Mouse (Mus musculus) kidney, embryonic 15.5 days (tissue): ENCODE measurements around the gene 4921517D22Rik. TPM values are rescaled to one million over a fixed set of nuclear protein-coding genes. Genes with fewer than 3 reads are reported as not detected.

Experiments
- ATAC-seq: fragments of 200-750 bp; cut with Nextera tagmentation; replicated peaks from 2 replicates; pipeline ENCODE4 v1.8.0; 2017; ENCODE audit warnings: moderate TSS enrichment; ENCODE audit not compliant: low FRiP score
- H3K27ac ChIP-seq: fragments of 300-500 bp; sonication (generic); 2 replicates; pipeline ENCODE4 v1.5.1; 2015; ENCODE audit warnings: mild to moderate bottlenecking, inconsistent platforms
- H3K27me3 ChIP-seq: fragments of 300-500 bp; sonication (generic); 2 replicates; pipeline ENCODE4 v1.6.1; 2015; ENCODE audit warnings: inconsistent platforms
- H3K36me3 ChIP-seq: fragments of 300-500 bp; sonication (generic); 2 replicates; pipeline ENCODE4 v1.6.1; 2015; ENCODE audit warnings: inconsistent platforms
- H3K4me1 ChIP-seq: fragments of 300-500 bp; sonication (generic); 2 replicates; pipeline ENCODE4 v1.6.1; 2015; ENCODE audit warnings: inconsistent platforms
- H3K4me2 ChIP-seq: fragments of 300-500 bp; sonication (generic); 2 replicates; pipeline ENCODE4 v1.6.1; 2015; ENCODE audit warnings: moderate library complexity, mild to moderate bottlenecking, inconsistent platforms
- H3K4me3 ChIP-seq: fragments of 300-500 bp; sonication (generic); replicated peaks from 2 replicates; pipeline ENCODE4 v1.5.1; 2015; ENCODE audit warnings: mild to moderate bottlenecking, inconsistent platforms
- H3K9ac ChIP-seq: fragments of 300-500 bp; sonication (generic); 2 replicates; pipeline ENCODE4 v1.6.1; 2015; ENCODE audit warnings: mild to moderate bottlenecking, inconsistent platforms
- H3K9me3 ChIP-seq: fragments of 300-500 bp; sonication (generic); replicated peaks from 2 replicates; pipeline ENCODE4 v1.6.1; 2016; ENCODE audit warnings: inconsistent platforms
- WGBS: fragments of 180-500 bp; shearing (Covaris S2); methylation state at CpG from one replicate; pipeline ENCODE4 v1.1.7; 2015; ENCODE audit warnings: mixed read lengths; 5-methylcytosine and 5-hydroxymethylcytosine counted together
- polyA plus RNA-seq: library from polyadenylated mRNA; unstranded; fragments of >200 nt; fragmentation: Nextera tagmentation; extraction: Ambion mirVana; gene quantifications from 2 replicates; pipeline ENCODE4 v1.2.1, GENCODE M21; 2015

4921517D22Rik gene
- polyA plus RNA-seq, 1 experiment from 2014 or later, result not detected

DNA sequence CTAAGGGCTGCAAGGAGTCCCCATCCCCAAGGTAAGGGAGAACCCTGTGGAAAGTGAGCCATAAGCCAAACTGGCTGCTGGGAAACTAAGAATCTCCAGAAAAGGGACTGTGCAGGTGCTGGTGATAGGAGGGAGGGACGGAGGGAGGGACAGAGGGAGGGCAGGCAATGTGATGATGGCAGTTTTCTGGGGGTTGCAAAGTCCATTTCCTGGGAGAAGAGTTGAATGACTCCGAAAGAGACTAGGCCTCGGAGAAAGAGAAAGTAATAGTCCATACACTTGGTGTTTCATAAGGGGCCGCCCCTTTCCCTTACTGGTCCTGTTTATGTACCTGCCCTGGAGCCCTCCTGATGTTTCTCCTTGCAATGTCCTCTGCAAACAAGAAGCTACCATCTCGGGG lies 39.4 kb downstream of the 4921517D22Rik start:
- Histone ChIP-seq H3K4me2 (no peak overlapping the region), H3K9ac (no peak overlapping the region), H3K27ac (no peak overlapping the region), H3K36me3 (peaks cover 5% of the 10 kb centered on the region), H3K4me1 (peaks cover 50% of the 10 kb centered on the region), H3K9me3 (no peaks in the 10 kb centered on the region), H3K4me3 (no peak overlapping the region), H3K27me3 (no peaks in the 10 kb centered on the region)
- no peak for ATAC-seq
- WGBS, result 90% methylated on average over 5 of the region's 5 CpGs

GRCm38 (mm10) chr13:59653136-59653535 lies 40.8 kb downstream of the 4921517D22Rik start:
- 36% methylated on average over 3 of the region's 3 CpGs for WGBS
- Histone ChIP-seq H3K9me3 (no peaks in the 10 kb centered on the region), H3K27ac (0 out of 2 replicates have a peak overlapping the region, but pooled peaks have one; percentile 7), H3K36me3 (peaks cover 10% of the 10 kb centered on the region), H3K4me1 (peaks cover 50% of the 10 kb centered on the region), H3K9ac (no peak overlapping the region), H3K27me3 (no peaks in the 10 kb centered on the region), H3K4me3 (no peak overlapping the region), H3K4me2 (no peak overlapping the region)
- ATAC-seq, result peak; percentile 61

DNA sequence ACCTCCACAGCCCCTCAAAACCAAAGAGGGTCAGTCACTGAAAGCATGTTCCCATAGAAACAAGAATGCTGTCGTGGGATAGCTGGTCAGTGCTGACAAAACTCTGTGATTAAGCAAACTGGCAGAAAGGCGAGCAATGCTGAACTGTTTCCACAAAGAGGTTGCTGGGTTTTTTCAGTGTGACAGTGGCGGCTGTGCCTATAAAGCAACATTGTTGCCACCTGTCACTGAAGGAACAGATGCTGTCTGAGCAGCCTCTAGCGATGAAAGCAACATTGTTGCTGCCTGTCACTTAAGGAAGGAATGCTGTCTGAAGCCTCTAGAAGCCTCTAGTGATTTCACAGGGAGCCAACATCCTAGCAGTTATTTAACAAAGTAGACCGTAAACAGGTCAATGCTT lies 41.3 kb downstream of the 4921517D22Rik start:
- Histone ChIP-seq H3K4me1 (peaks cover 50% of the 10 kb centered on the region), H3K36me3 (peaks cover 7% of the 10 kb centered on the region), H3K9me3 (no peaks in the 10 kb centered on the region), H3K4me2 (no peak overlapping the region), H3K27me3 (no peaks in the 10 kb centered on the region), H3K9ac (no peak overlapping the region), H3K4me3 (no peak overlapping the region), H3K27ac (no peak overlapping the region)
- whole genome bisulfite sequencing, result 35% methylated on average over 5 of the region's 5 CpGs
- no peak for ATAC-seq

DNA sequence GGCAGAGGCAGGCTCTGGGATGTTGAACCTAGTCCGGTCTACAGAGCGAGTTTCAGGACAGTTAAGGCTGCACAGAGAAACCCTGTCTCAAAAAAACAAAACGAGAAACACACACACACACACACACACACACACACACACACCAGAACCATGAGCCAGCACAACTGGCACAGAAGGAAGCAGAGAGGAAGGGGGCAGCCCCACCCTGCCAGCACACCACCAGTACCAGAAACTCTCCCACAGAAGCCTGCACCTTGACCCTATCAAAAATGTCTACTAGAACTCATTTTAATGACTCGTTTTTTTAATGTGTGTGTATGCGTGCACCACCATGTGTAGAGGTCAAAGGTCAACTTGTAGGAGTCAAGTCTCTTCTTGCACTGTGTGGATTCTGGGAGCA lies 44.1 kb downstream of the 4921517D22Rik start:
- no peak overlapping the region for H3K4me3 ChIP-seq
- H3K27ac ChIP-seq, result no peak overlapping the region
- H3K9ac ChIP-seq, result no peak overlapping the region
- ATAC-seq, result no peak
- 68% methylated on average over 5 of the region's 5 CpGs for WGBS
- peaks cover 11% of the 10 kb centered on the region for H3K36me3 ChIP-seq
- H3K9me3 ChIP-seq, result no peaks in the 10 kb centered on the region
- H3K4me2 ChIP-seq, result no peak overlapping the region
- H3K27me3 ChIP-seq, result no peaks in the 10 kb centered on the region
- peaks cover 61% of the 10 kb centered on the region for H3K4me1 ChIP-seq

- no peak overlapping the region for H3K4me2 ChIP-seq
- no peak for ATAC-seq
- no peak overlapping the region for H3K9ac ChIP-seq
- H3K27me3 ChIP-seq, result no peaks in the 10 kb centered on the region
- H3K4me1 ChIP-seq, result peaks cover 54% of the 10 kb centered on the region
- 92% methylated on average over 6 of the region's 6 CpGs for WGBS
- peaks cover 12% of the 10 kb centered on the region for H3K36me3 ChIP-seq
- H3K27ac ChIP-seq, result no peak overlapping the region
- no peaks in the 10 kb centered on the region for H3K9me3 ChIP-seq
- no peak overlapping the region for H3K4me3 ChIP-seq
These were observed 45.3 kb downstream of the 4921517D22Rik start for GRCm38 (mm10) chr13:59648598-59648997.

GRCm38 (mm10) chr13:59647484-59647883 lies 46.4 kb downstream of the 4921517D22Rik start:
- ATAC-seq, result no peak
- H3K9me3 ChIP-seq, result no peaks in the 10 kb centered on the region
- peaks cover 16% of the 10 kb centered on the region for H3K36me3 ChIP-seq
- H3K4me1 ChIP-seq, result peaks cover 42% of the 10 kb centered on the region
- H3K9ac ChIP-seq, result no peak overlapping the region
- H3K4me2 ChIP-seq, result no peak overlapping the region
- no peak overlapping the region for H3K4me3 ChIP-seq
- H3K27me3 ChIP-seq, result no peaks in the 10 kb centered on the region
- H3K27ac ChIP-seq, result peak overlapping the region; percentile 52; the same call in 1 of the 2 replicates
- WGBS, result 72% methylated on average over 6 of the region's 6 CpGs

- peaks cover 38% of the 10 kb centered on the region for H3K4me1 ChIP-seq
- peak; percentile 69 for ATAC-seq
- H3K9ac ChIP-seq, result no peak overlapping the region
- H3K9me3 ChIP-seq, result no peaks in the 10 kb centered on the region
- no peaks in the 10 kb centered on the region for H3K27me3 ChIP-seq
- no peak overlapping the region for H3K4me3 ChIP-seq
- peaks cover 19% of the 10 kb centered on the region for H3K36me3 ChIP-seq
- H3K27ac ChIP-seq, result peak overlapping the region; percentile 52
- WGBS, result 52% methylated on average over 11 of the region's 11 CpGs
- no peak overlapping the region for H3K4me2 ChIP-seq
These were observed 47.1 kb downstream of the 4921517D22Rik start for GRCm38 (mm10) chr13:59646674-59647244.

DNA sequence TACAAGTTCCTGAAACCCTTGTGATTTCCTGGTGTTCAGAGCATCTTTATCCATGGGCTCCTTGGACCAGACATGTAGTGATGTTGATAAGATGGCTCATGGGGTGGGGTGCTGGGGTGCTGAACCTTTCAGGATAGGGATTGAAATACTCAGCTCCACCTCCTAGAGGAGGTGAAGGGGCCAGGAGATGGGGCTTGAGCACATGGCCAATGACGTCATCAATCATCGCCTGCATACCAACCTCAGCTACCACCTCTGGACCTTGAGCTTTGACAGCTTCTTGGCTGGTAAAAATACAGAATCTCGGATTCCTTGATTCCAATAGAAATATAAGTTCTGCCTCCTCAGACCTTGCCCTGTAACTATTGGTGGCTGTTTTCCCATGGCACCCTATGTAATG lies 48.4 kb downstream of the 4921517D22Rik start:
- no peaks in the 10 kb centered on the region for H3K9me3 ChIP-seq
- H3K27ac ChIP-seq, result no peak overlapping the region
- WGBS, result 83% methylated on average over 3 of the region's 3 CpGs
- no peak for ATAC-seq
- H3K4me1 ChIP-seq, result peaks cover 27% of the 10 kb centered on the region
- H3K4me3 ChIP-seq, result no peak overlapping the region
- H3K36me3 ChIP-seq, result peaks cover 22% of the 10 kb centered on the region
- no peaks in the 10 kb centered on the region for H3K27me3 ChIP-seq
- no peak overlapping the region for H3K4me2 ChIP-seq
- no peak overlapping the region for H3K9ac ChIP-seq

GRCm38 (mm10) chr13:59642818-59643217 lies 51.1 kb downstream of the 4921517D22Rik start:
- Histone ChIP-seq H3K4me3 (no peak overlapping the region), H3K27ac (no peak overlapping the region), H3K9me3 (no peaks in the 10 kb centered on the region), H3K4me1 (peaks cover 21% of the 10 kb centered on the region), H3K4me2 (no peak overlapping the region), H3K27me3 (no peaks in the 10 kb centered on the region), H3K9ac (no peak overlapping the region), H3K36me3 (peaks cover 35% of the 10 kb centered on the region)
- WGBS, result 93% methylated on average over 2 of the region's 2 CpGs
- no peak for ATAC-seq

DNA sequence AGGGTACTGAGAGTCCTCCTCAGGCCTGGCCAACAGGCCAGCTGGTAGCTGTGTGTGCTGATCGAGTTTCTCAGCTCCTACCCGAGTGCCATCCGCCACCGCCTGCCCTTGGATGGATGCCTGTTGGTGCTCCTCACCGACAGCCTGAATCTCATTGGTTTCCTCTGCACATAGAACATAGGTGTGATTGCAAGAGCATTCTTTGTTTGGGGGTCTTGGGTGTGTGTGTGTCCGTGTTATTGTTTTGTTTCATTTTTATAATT lies 53.8 kb downstream of the 4921517D22Rik start:
- H3K4me3 ChIP-seq, result no peak overlapping the region
- no peak overlapping the region for H3K9ac ChIP-seq
- H3K4me2 ChIP-seq, result no peak overlapping the region
- H3K9me3 ChIP-seq, result no peaks in the 10 kb centered on the region
- H3K27me3 ChIP-seq, result no peaks in the 10 kb centered on the region
- ATAC-seq, result no peak
- peaks cover 59% of the 10 kb centered on the region for H3K36me3 ChIP-seq
- H3K27ac ChIP-seq, result no peak overlapping the region
- H3K4me1 ChIP-seq, result no peaks in the 10 kb centered on the region
- WGBS, result 79% methylated on average over 6 of the region's 6 CpGs

- Histone ChIP-seq H3K27me3 (no peaks in the 10 kb centered on the region), H3K9me3 (no peaks in the 10 kb centered on the region), H3K27ac (no peak overlapping the region), H3K4me3 (no peak overlapping the region), H3K9ac (no peak overlapping the region), H3K4me2 (no peak overlapping the region), H3K4me1 (no peaks in the 10 kb centered on the region), H3K36me3 (peaks cover 62% of the 10 kb centered on the region)
- 88% methylated on average over 16 of the region's 16 CpGs for WGBS
- no peak for ATAC-seq
These were observed 54.3 kb downstream of the 4921517D22Rik start for GRCm38 (mm10) chr13:59639368-59640177.

DNA sequence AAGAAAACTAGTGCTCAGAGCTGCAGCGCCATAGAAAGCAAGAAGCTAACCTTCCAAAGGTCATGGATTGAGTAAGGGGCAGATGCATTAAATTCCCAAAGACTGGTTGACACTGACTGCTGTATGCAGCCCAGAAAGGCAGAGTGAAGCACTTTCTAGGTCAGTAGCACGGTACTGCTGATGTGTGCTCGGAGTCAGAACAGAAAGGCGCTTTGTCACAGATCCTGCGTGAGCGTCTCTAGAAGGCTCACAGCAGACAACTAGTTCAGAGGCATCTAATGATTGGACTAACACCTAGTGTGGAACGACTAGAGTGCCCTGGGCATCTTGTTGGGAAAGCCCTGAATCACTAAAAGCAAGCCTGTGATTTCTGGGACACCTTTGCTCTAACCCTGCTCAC lies 56.1 kb downstream of the 4921517D22Rik start:
- no peak for ATAC-seq
- WGBS, result 87% methylated on average over 7 of the region's 7 CpGs

More for the DNA sequence above, 56.1 kb downstream of the 4921517D22Rik start:
- Histone ChIP-seq H3K36me3 (peaks cover 76% of the 10 kb centered on the region), H3K9me3 (no peaks in the 10 kb centered on the region), H3K4me2 (no peak overlapping the region), H3K27ac (no peak overlapping the region), H3K27me3 (no peaks in the 10 kb centered on the region), H3K4me1 (no peaks in the 10 kb centered on the region), H3K4me3 (no peak overlapping the region), H3K9ac (no peak overlapping the region)
